Mouse (Mus musculus) bone marrow macrophage, adult 2 months (primary cell): Measurements from ENCODE around the gene Hdgf.

ENCODE experiments used
- CTCF ChIP-seq: IDR thresholded peaks from 2 replicates; pipeline ENCODE4 v1.5.1; 2012; ENCODE audit warnings: low read depth, mild to moderate bottlenecking, low read length, moderate library complexity
- POLR2A ChIP-seq: IDR thresholded peaks from 2 replicates; pipeline ENCODE4 v1.6.1; 2012; ENCODE audit warnings: mild to moderate bottlenecking, low read depth, low read length, borderline replicate concordance

DNA sequence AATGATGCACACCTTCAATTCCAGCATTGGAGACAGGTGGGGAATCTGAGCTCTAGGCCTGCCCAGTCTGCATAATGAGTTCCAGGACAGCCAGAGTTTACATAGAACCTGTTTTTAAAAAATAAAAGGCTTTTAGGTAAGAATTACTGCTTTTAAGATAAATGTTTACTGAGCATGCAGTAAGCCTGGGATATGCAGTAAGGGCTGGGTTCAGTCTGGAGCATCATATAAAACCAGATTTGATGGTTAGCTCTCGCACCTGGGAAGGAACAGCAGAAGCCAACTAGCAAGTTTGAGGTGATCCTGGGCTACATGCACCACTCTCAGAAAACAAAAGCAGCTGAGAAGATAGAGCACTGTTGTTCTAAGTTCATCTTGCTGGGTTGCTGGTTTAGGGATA is 12.4 kb downstream of the Hdgf start:
- no peak for TF ChIP-seq CTCF
- no peak for TF ChIP-seq POLR2A
